Mouse (Mus musculus): ENCODE measurements around the gene Tbc1d9b.

Tbc1d9b gene

GRCm38 (mm10) chr11:50211322-50212059 is 80.3 kb downstream of the Tbc1d9b start:
- DNase-seq (ENCODE audit: low spot score) = peak; percentile 68

- peak; percentile 72 for DNase-seq (ENCODE audit: low spot score)
Measured at GRCm38 (mm10) chr11:50212060-50212739, 81.0 kb downstream of the Tbc1d9b start.

- DNase-seq (ENCODE audit: low spot score) = peak; percentile 91
Measured at GRCm38 (mm10) chr11:50212848-50213758, 81.9 kb downstream of the Tbc1d9b start.

- DNase-seq (ENCODE audit: low spot score) = no peak
Measured at GRCm38 (mm10) chr11:50214631-50215030, 83.4 kb downstream of the Tbc1d9b start.

- no peak for DNase-seq (ENCODE audit: low spot score)
Measured at GRCm38 (mm10) chr11:50215633-50216032, 84.4 kb downstream of the Tbc1d9b start.

- DNase-seq (ENCODE audit: low spot score) = no peak
Measured at GRCm38 (mm10) chr11:50216724-50217366, 85.6 kb downstream of the Tbc1d9b start.

GRCm38 (mm10) chr11:50217811-50218210 is 86.6 kb downstream of the Tbc1d9b start:
- no peak for DNase-seq (ENCODE audit: low spot score)

GRCm38 (mm10) chr11:50219833-50220232 is 88.6 kb downstream of the Tbc1d9b start:
- DNase-seq (ENCODE audit: low spot score) = no peak
